Mouse (Mus musculus) E14TG2a.4 (cell line): ENCODE results near the gene Rps6kb2.

Source experiments
- CTCF ChIP-seq: conservative IDR thresholded peaks from 2 replicates; pipeline ENCODE4 v1.5.1; 2014; ENCODE audit warnings: low read length
- NANOG ChIP-seq: IDR thresholded peaks from 2 replicates; pipeline ENCODE4 v1.6.1; 2014; ENCODE audit warnings: borderline replicate concordance, low read length, mixed read lengths
- POU5F1 ChIP-seq: IDR thresholded peaks from 2 replicates; pipeline ENCODE4 v1.6.1; 2014; ENCODE audit warnings: low read length, borderline replicate concordance

DNA sequence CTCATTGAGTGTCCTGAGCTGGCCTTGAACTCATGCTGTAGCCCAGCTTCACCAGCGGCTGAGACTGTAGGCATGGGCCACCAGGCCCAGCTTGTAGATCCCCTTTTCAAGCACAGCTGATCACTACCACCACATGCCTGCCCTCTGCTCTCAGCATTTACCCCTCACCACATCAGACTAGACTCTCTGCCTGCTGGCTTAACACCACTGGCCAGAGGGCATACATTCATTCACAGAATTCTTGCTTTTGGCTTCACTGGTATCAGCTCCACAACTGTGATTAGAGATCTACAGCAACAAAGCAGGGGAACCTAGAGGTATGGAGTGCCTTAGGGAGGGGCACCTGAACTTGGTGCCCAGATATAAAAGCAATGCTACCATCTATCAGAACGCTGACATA is 42.7 kb downstream of the Rps6kb2 start:
- no peak for TF ChIP-seq CTCF
- TF ChIP-seq NANOG: no peak
- no peak for TF ChIP-seq POU5F1
